Mouse (Mus musculus) lung, adult 2 months (tissue): Measurements from ENCODE around the gene Rab29.

ENCODE experiments used
- CTCF ChIP-seq: fragments of 200-500 bp; IDR thresholded peaks from 2 replicates; pipeline ENCODE4 v1.5.1; 2011; ENCODE audit warnings: mild to moderate bottlenecking, low read length, control low read depth; ENCODE audit not compliant: insufficient read depth
- POLR2A ChIP-seq: fragments of 200-500 bp; IDR thresholded peaks from 2 replicates; pipeline ENCODE4 v1.6.1; 2011; ENCODE audit warnings: low read depth, mild to moderate bottlenecking, control low read depth, low read length, borderline replicate concordance; ENCODE audit errors: extremely low read depth

DNA sequence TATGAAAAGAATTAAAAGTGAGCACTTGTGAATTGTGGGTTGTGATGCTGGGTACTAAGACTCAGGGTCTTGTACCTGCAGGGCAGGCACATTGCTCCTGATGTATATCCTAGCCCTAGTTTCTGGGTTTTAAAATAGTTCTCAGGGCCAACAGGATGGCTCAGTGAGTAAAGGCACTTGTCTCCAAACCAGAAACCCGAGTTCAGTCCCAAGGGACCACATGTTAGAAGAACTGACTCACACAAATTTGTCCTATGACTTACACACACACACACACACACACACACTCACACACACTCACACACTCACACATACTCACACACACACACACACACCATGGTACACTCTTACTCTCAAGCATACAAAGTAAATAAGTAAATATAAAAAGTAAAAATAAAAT lies 5.8 kb downstream of the Rab29 start:
- no peak for TF ChIP-seq POLR2A
- TF ChIP-seq CTCF, result no peak
